Mouse (Mus musculus): ENCODE measurements around the gene Ms4a6b. TPM values are rescaled to one million over a fixed set of nuclear protein-coding genes. Genes with fewer than 3 reads are reported as not detected.
"Not testable (repeated sequence)": the region's sequence is repeated elsewhere in the genome, so short reads cannot be mapped to it uniquely, and the experiment has no call there.

Gene Ms4a6b
- polyA plus RNA-seq, 1 experiment from 2014 or later = 7.7 TPM

DNA sequence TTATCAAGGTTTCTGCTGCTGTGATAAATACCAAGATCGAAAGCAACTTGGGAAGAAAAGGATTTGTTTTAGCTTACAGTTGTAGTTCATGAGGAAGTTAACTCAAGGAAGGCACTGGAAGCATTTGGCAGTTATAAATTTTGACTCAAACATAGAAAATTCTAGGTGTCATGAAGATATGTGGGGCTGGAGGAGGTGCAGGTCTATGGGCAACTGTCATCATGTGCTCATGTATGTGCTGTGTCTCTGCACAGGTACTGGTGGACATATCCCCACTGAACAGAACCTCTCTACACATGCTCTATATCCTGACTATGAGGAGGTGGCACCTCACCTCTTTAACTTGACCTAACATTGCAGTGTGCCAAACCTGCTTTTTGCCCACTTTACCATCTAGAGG lies 29.7 kb upstream of the Ms4a6b start:
- DNase-seq (ENCODE audit: low spot score) = no peak
- Histone ChIP-seq H3K36me3 (ENCODE audit: control insufficient read depth, insufficient read depth, low read length) (no peaks in the 10 kb centered on the region), H3K27me3 (replicated peaks; ENCODE audit: control insufficient read depth, insufficient read depth, low read length) (no peaks in the 10 kb centered on the region), H3K9me3 (ENCODE audit: control insufficient read depth, low read length) (no peaks in the 10 kb centered on the region), H3K27ac (ENCODE audit: low read depth) (no peak overlapping the region), H3K4me2 (ENCODE audit: low read length) (no peak overlapping the region), H3K4me3 (ENCODE audit: low read depth, low read length) (no peak overlapping the region), H3K9ac (ENCODE audit: low read length) (no peak overlapping the region), H3K4me1 (replicated peaks; ENCODE audit: control insufficient read depth, insufficient read depth, low read length) (no peaks in the 10 kb centered on the region)
- 91% methylated on average over 1 of the region's 1 CpGs for WGBS
- ATAC-seq (replicated peaks; ENCODE audit: low FRiP score, low TSS enrichment, low read depth) = no peak

DNA sequence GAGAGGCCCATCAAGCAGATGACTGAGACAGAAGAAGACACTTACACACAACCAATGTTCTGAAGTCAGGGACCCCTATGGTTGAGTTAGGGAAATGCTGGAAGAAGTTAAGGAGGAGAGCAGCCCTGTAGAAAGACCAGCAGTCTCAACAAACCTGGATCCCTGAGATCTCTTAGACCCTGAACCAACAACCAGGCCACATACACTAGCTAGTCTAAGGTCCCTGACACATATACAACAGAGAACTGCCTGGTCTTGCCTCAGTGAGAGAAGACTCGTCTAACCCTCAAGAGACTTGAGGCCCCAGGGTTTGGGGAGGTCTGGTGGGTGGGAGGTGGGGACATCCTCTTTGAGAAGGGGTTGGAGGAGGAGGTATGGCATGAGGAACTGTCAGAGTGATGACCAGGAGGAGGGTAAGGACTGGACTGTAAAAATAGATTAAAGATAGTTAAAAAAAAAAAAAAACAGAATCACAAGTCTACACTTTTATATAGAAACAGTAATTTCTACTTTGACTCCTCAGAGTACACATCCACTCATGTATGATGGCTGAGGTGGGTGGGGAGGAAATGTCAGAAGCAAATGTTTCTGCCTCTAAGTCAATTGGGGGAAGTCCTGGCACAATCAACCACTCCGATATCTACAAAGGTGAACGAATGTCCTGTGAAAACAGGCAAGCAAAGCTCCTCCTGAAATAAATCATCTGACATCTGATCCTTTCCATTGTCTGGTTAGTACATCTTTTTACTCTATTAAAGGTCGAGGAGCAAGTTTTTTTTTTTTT lies 24.7 kb upstream of the Ms4a6b start:
- Histone ChIP-seq H3K9me3 (ENCODE audit: control insufficient read depth, low read length) (no peaks in the 10 kb centered on the region), H3K9ac (ENCODE audit: low read length) (no peak overlapping the region), H3K27ac (ENCODE audit: low read depth) (no peak overlapping the region), H3K4me2 (ENCODE audit: low read length) (no peak overlapping the region), H3K4me1 (replicated peaks; ENCODE audit: control insufficient read depth, insufficient read depth, low read length) (no peaks in the 10 kb centered on the region), H3K27me3 (replicated peaks; ENCODE audit: control insufficient read depth, insufficient read depth, low read length) (no peaks in the 10 kb centered on the region), H3K36me3 (ENCODE audit: control insufficient read depth, insufficient read depth, low read length) (no peaks in the 10 kb centered on the region), H3K4me3 (ENCODE audit: low read depth, low read length) (no peak overlapping the region)
- ATAC-seq (replicated peaks; ENCODE audit: low FRiP score, low TSS enrichment, low read depth) (no peak), DNase-seq (ENCODE audit: low spot score) (no peak)
- WGBS = 74% methylated on average over 4 of the region's 4 CpGs

DNA sequence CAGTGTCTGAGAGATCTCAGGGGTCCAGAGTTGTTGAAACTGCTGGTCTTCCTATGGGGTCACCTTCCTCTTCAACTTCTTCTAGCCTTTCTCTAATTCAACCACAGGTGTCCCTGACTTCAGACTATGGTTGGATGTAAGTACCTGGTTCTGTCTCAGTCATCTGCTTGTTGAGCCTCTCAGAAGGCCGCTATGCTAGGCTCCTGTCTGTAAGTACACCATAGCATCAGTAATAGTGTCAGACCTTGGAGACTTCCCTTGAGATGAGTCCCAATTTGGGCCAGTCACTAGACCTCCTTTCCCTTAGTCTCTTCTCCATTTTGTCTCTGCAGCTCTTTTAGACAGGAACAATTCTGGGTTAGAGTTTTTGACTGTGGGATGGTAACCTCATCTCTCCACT lies 23.6 kb upstream of the Ms4a6b start:
- Histone ChIP-seq H3K4me1 (replicated peaks; ENCODE audit: control insufficient read depth, insufficient read depth, low read length) (no peaks in the 10 kb centered on the region), H3K36me3 (ENCODE audit: control insufficient read depth, insufficient read depth, low read length) (no peaks in the 10 kb centered on the region), H3K27ac (ENCODE audit: low read depth) (no peak overlapping the region), H3K27me3 (replicated peaks; ENCODE audit: control insufficient read depth, insufficient read depth, low read length) (no peaks in the 10 kb centered on the region), H3K9me3 (ENCODE audit: control insufficient read depth, low read length) (no peaks in the 10 kb centered on the region), H3K9ac (ENCODE audit: low read length) (no peak overlapping the region), H3K4me2 (ENCODE audit: low read length) (no peak overlapping the region), H3K4me3 (ENCODE audit: low read depth, low read length) (no peak overlapping the region)
- no peak for ATAC-seq (replicated peaks; ENCODE audit: low FRiP score, low TSS enrichment, low read depth)
- 91% methylated on average over 1 of the region's 1 CpGs for WGBS
- DNase-seq (ENCODE audit: low spot score) = no peak

DNA sequence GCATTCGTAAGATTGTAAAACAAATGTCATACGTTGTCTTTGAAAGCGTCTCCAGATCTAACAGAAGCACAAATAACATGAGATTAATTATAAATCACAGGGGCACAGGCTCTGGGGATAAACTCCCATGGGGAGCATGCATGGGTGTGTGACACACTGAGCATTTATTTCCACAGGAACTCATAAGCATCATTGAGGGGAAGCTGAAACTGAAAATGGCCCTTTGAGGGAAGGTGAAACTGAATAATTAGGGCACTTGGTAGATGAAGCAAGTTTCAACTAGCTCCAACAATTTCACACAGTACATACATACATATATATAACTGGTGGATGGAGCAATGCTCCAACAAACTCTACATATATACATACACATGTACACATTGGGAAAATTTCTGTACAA lies 21.8 kb upstream of the Ms4a6b start:
- DNase-seq (ENCODE audit: low spot score) (no peak), ATAC-seq (replicated peaks; ENCODE audit: low FRiP score, low TSS enrichment, low read depth) (no peak)
- Histone ChIP-seq H3K27ac (ENCODE audit: low read depth) (no peak overlapping the region), H3K4me3 (ENCODE audit: low read depth, low read length) (no peak overlapping the region), H3K36me3 (ENCODE audit: control insufficient read depth, insufficient read depth, low read length) (no peaks in the 10 kb centered on the region), H3K4me1 (replicated peaks; ENCODE audit: control insufficient read depth, insufficient read depth, low read length) (no peaks in the 10 kb centered on the region), H3K4me2 (ENCODE audit: low read length) (no peak overlapping the region), H3K27me3 (replicated peaks; ENCODE audit: control insufficient read depth, insufficient read depth, low read length) (no peaks in the 10 kb centered on the region), H3K9me3 (ENCODE audit: control insufficient read depth, low read length) (no peaks in the 10 kb centered on the region), H3K9ac (ENCODE audit: low read length) (no peak overlapping the region)
- WGBS = 42% methylated on average over 3 of the region's 3 CpGs

DNA sequence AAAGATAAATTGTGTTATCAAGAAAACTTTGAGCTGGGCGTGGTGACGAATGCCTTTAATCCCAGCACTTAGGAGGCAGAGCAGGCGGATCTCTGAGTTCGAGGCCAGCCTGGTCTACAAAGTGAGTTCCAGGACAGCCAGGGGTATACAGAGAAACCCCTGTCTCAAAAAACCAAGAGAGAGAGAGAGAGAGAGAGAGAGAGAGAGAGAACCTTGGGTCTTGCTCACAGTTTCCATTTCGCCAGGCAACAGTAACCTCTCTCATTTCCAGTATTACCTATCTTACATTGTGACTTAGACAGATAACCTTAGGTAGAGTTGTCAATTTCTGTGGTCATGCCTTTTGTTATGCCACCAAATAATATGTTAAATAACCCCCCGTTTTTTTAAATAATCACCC lies 20.0 kb upstream of the Ms4a6b start:
- Histone ChIP-seq H3K9me3 (ENCODE audit: control insufficient read depth, low read length) (no peaks in the 10 kb centered on the region), H3K27me3 (replicated peaks; ENCODE audit: control insufficient read depth, insufficient read depth, low read length) (no peaks in the 10 kb centered on the region), H3K27ac (ENCODE audit: low read depth) (no peak overlapping the region), H3K36me3 (ENCODE audit: control insufficient read depth, insufficient read depth, low read length) (no peaks in the 10 kb centered on the region), H3K4me1 (replicated peaks; ENCODE audit: control insufficient read depth, insufficient read depth, low read length) (no peaks in the 10 kb centered on the region), H3K4me2 (ENCODE audit: low read length) (no peak overlapping the region), H3K9ac (ENCODE audit: low read length) (no peak overlapping the region), H3K4me3 (ENCODE audit: low read depth, low read length) (no peak overlapping the region)
- no peak for ATAC-seq (replicated peaks; ENCODE audit: low FRiP score, low TSS enrichment, low read depth)
- DNase-seq (ENCODE audit: low spot score) = no peak
- 77% methylated on average over 6 of the region's 6 CpGs for WGBS

DNA sequence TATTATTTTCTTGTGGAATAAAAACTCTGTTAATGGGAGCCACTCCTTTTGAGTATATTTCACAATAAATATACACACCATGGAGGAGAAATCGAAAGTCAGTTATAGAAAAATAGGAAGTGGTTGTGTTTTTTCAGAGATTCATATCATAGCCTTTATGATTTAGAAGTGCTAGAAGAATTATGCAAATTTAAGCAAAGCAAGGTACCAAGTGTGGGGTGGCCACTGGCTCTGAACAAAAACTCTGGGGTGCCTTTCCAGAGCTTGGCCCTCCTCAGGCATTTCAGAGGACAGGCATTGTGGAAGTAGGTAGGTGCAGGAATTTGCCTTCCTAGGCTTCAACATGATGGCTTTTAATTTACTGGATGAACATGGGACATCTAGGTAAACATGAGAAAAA lies 19.0 kb upstream of the Ms4a6b start:
- H3K27ac ChIP-seq (ENCODE audit: low read depth); H3K9me3 ChIP-seq (ENCODE audit: control insufficient read depth, low read length); DNase-seq (ENCODE audit: low spot score); H3K36me3 ChIP-seq (ENCODE audit: control insufficient read depth, insufficient read depth, low read length); ATAC-seq (replicated peaks; ENCODE audit: low FRiP score, low TSS enrichment, low read depth); H3K27me3 ChIP-seq (replicated peaks; ENCODE audit: control insufficient read depth, insufficient read depth, low read length); H3K4me1 ChIP-seq (replicated peaks; ENCODE audit: control insufficient read depth, insufficient read depth, low read length); H3K9ac ChIP-seq (ENCODE audit: low read length); H3K4me3 ChIP-seq (ENCODE audit: low read depth, low read length); H3K4me2 ChIP-seq (ENCODE audit: low read length): not testable (repeated sequence)
- WGBS = 73% methylated on average over 1 of the region's 1 CpGs

DNA sequence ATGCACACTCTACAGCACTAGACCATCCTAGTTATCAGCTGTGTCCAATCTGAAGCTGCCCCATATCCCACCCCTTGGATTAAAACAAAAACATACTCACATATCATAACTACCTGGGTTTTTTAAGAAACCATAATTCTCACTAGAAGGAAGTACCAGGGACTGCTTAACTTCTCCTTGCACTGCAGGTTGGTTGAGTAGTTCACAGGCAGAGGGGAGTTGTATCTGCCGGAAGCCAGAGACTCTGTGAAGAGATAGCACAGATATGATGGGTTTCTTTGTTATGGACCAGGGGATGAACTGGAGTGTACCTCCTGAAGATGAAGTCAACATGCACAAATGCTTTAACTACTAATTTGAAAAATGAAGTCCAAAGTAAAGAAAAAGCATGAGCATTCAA lies 15.5 kb upstream of the Ms4a6b start:
- Histone ChIP-seq H3K27me3 (replicated peaks; ENCODE audit: control insufficient read depth, insufficient read depth, low read length) (no peaks in the 10 kb centered on the region), H3K27ac (ENCODE audit: low read depth) (no peak overlapping the region), H3K9me3 (ENCODE audit: control insufficient read depth, low read length) (no peaks in the 10 kb centered on the region), H3K4me1 (replicated peaks; ENCODE audit: control insufficient read depth, insufficient read depth, low read length) (no peaks in the 10 kb centered on the region), H3K4me2 (ENCODE audit: low read length) (no peak overlapping the region), H3K4me3 (ENCODE audit: low read depth, low read length) (no peak overlapping the region), H3K36me3 (ENCODE audit: control insufficient read depth, insufficient read depth, low read length) (no peaks in the 10 kb centered on the region), H3K9ac (ENCODE audit: low read length) (no peak overlapping the region)
- ATAC-seq (replicated peaks; ENCODE audit: low FRiP score, low TSS enrichment, low read depth) (no peak), DNase-seq (ENCODE audit: low spot score) (no peak)
- 94% methylated on average over 1 of the region's 1 CpGs for WGBS

DNA sequence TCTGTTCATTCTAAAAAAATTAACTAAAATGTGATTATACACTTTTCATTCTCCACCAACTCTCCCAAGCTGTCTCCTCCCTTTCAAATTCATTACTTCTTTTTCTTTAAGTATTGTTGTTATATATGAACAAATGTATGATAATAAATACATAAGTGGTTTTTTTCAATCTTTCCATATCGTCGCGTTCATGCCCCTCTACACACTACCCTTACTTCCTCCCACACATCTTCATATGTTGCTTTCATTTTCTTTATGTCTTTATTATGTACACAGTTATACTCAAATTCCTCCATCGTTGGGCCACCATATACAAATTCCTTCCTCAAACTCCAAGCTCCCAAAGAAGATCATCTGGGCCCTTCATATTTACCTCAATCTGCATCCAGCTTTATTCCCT lies 15.0 kb upstream of the Ms4a6b start:
- no peaks in the 10 kb centered on the region for H3K4me1 ChIP-seq (replicated peaks; ENCODE audit: control insufficient read depth, insufficient read depth, low read length)
- 87% methylated on average over 4 of the region's 4 CpGs for WGBS

DNA sequence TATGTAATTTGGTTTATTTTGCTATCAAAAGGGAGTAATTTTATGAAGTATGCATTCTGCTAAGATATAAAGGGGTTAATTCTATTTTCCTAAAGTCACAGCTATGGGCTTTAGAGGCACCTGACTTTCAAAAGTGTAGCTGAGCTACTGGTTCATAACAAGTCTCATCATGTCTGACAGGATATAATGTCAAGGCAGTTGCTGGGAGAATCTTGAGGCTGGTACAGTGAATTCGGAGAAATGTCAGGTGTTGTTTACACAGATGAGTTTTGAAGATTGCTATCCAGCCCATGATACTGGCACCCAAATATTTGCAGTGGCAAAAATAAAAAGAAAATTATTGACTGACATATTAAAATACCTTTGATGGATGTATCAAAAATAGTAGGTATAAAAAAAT lies 11.5 kb upstream of the Ms4a6b start:
- no peaks in the 10 kb centered on the region for H3K4me1 ChIP-seq (replicated peaks; ENCODE audit: control insufficient read depth, insufficient read depth, low read length)
- ATAC-seq (replicated peaks; ENCODE audit: low FRiP score, low TSS enrichment, low read depth) (no peak), DNase-seq (ENCODE audit: low spot score) (no peak)
- no peak overlapping the region for H3K27ac ChIP-seq (ENCODE audit: low read depth)
- H3K4me3 ChIP-seq (ENCODE audit: low read depth, low read length) = no peak overlapping the region
- H3K4me2 ChIP-seq (ENCODE audit: low read length) = no peak overlapping the region
- H3K27me3 ChIP-seq (replicated peaks; ENCODE audit: control insufficient read depth, insufficient read depth, low read length) = no peaks in the 10 kb centered on the region
- H3K9me3 ChIP-seq (ENCODE audit: control insufficient read depth, low read length) = no peaks in the 10 kb centered on the region
- no peak overlapping the region for H3K9ac ChIP-seq (ENCODE audit: low read length)
- 45% methylated on average over 1 of the region's 1 CpGs for WGBS
- H3K36me3 ChIP-seq (ENCODE audit: control insufficient read depth, insufficient read depth, low read length) = no peaks in the 10 kb centered on the region

More for the DNA sequence above, 15.0 kb upstream of the Ms4a6b start:
- Histone ChIP-seq H3K4me2 (ENCODE audit: low read length) (no peak overlapping the region), H3K9me3 (ENCODE audit: control insufficient read depth, low read length) (no peaks in the 10 kb centered on the region), H3K27ac (ENCODE audit: low read depth) (no peak overlapping the region), H3K9ac (ENCODE audit: low read length) (no peak overlapping the region), H3K27me3 (replicated peaks; ENCODE audit: control insufficient read depth, insufficient read depth, low read length) (no peaks in the 10 kb centered on the region), H3K4me3 (ENCODE audit: low read depth, low read length) (no peak overlapping the region), H3K36me3 (ENCODE audit: control insufficient read depth, insufficient read depth, low read length) (no peaks in the 10 kb centered on the region)
- ATAC-seq (replicated peaks; ENCODE audit: low FRiP score, low TSS enrichment, low read depth) (no peak), DNase-seq (ENCODE audit: low spot score) (no peak)
